Mouse (Mus musculus): ENCODE data around the gene Pex11g.

DNA sequence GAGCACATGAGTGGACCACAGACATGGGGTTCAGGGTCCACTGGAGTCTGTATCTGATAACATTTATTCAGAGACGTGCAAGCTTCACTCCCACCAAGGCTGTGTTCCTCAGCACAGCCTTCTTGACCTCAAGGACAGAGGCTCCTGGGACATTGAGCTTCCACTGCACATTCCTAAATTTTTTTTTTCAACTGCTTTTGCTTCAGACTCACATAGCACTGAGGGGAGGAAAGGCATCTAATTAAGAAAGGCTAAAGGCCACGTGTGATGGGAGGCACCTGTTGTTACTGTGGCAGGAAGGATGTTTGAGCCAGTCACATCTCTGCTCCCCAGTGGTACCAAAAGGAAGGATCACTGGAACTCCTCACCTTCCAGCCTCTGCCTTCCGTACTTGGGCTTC lies 36.4 kb downstream of the Pex11g start:
- TF ChIP-seq GATA1 (IDR thresholded peaks at IDR 0.05; ENCODE audit: borderline replicate concordance, low read length) (no peak), FLI1 (IDR thresholded peaks at IDR 0.05; ENCODE audit: low read length) (no peak)

All from megakaryocyte, embryonic 14.5 days (primary cell).